Mouse (Mus musculus): ENCODE measurements around the gene Adamts17. TPM values are rescaled to one million over a fixed set of nuclear protein-coding genes. Genes with fewer than 3 reads are reported as not detected.

Gene Adamts17
- 2.6 and 2.8 TPM in 2 replicates for polyA plus RNA-seq (2014; fragmentation: Nextera tagmentation; extraction: Ambion mirVana)

- Histone ChIP-seq H3K4me2 (ENCODE audit: low read length) (peak within 1 kb of the TSS; percentile 100), H3K9me3 (ENCODE audit: control insufficient read depth, low read length) (no peaks in the 10 kb centered on the region), H3K4me1 (ENCODE audit: control insufficient read depth, insufficient read depth, low read length) (peaks cover 8% of the 10 kb centered on the region; the same call in 1 of the 2 replicates), H3K27ac (replicated peaks; ENCODE audit: low read depth, low read length) (peak within 1 kb of the TSS; percentile 63), H3K36me3 (ENCODE audit: control insufficient read depth, insufficient read depth, low read length) (no peaks in the 10 kb centered on the region), H3K27me3 (ENCODE audit: control insufficient read depth, insufficient read depth, low read length) (peaks cover 11% of the 10 kb centered on the region), H3K9ac (replicated peaks; ENCODE audit: low read length) (peak within 1 kb of the TSS; percentile 69), H3K4me3 (replicated peaks; ENCODE audit: low read depth, low read length) (peak within 1 kb of the TSS; percentile 62)
- DNase-seq (peak; percentile 97), ATAC-seq (ENCODE audit: low FRiP score, low TSS enrichment) (peak; percentile 97)
- under 1% methylated on average over 30 of the region's 30 CpGs for WGBS
These were observed at the start of gene Adamts17 for GRCm38 (mm10) chr7:66839463-66840007. Gene Adamts17 (plus strand): TSS chr7:66839735.

- H3K27me3 ChIP-seq (ENCODE audit: control insufficient read depth, insufficient read depth, low read length): no peaks in the 10 kb centered on the region
- no peak overlapping the region for H3K4me3 ChIP-seq (replicated peaks; ENCODE audit: low read depth, low read length)
- no peaks in the 10 kb centered on the region for H3K9me3 ChIP-seq (ENCODE audit: control insufficient read depth, low read length)
- no peaks in the 10 kb centered on the region for H3K4me1 ChIP-seq (ENCODE audit: control insufficient read depth, insufficient read depth, low read length)
- H3K9ac ChIP-seq (replicated peaks; ENCODE audit: low read length): no peak overlapping the region
- no peak overlapping the region for H3K27ac ChIP-seq (replicated peaks; ENCODE audit: low read depth, low read length)
- no peaks in the 10 kb centered on the region for H3K36me3 ChIP-seq (ENCODE audit: control insufficient read depth, insufficient read depth, low read length)
- ATAC-seq (ENCODE audit: low FRiP score, low TSS enrichment): no peak
- no peak overlapping the region for H3K4me2 ChIP-seq (ENCODE audit: low read length)
- DNase-seq: no peak
- WGBS: 31% methylated on average over 8 of the region's 8 CpGs
These were observed 49.4 kb upstream of the Adamts17 start for GRCm38 (mm10) chr7:66789860-66790748.

DNA sequence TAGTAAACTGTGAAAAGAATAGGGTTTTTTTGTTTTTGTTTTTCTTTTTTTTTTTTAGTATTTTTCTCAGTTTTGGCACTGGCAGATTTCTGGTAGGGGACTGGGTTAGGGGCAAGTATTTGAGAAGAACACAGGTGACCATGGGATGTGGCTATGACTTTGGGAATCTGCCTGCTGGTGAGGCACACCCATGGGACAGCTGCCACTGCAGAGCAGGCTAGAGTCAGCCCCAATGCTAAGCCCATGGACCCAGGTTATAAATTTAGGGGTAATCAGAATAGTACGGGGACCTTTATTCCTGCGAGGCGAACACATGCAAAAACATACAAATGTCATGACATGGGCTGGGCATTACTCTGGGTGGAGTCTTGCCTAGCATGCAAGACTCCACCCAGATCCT lies 48.5 kb upstream of the Adamts17 start:
- H3K27ac ChIP-seq (replicated peaks; ENCODE audit: low read depth, low read length): no peak overlapping the region
- no peaks in the 10 kb centered on the region for H3K9me3 ChIP-seq (ENCODE audit: control insufficient read depth, low read length)
- no peaks in the 10 kb centered on the region for H3K4me1 ChIP-seq (ENCODE audit: control insufficient read depth, insufficient read depth, low read length)
- WGBS: 100% methylated on average over 3 of the region's 3 CpGs
- no peaks in the 10 kb centered on the region for H3K27me3 ChIP-seq (ENCODE audit: control insufficient read depth, insufficient read depth, low read length)
- H3K4me3 ChIP-seq (replicated peaks; ENCODE audit: low read depth, low read length): no peak overlapping the region
- H3K4me2 ChIP-seq (ENCODE audit: low read length): no peak overlapping the region
- no peak for DNase-seq
- H3K36me3 ChIP-seq (ENCODE audit: control insufficient read depth, insufficient read depth, low read length): no peaks in the 10 kb centered on the region
- ATAC-seq (ENCODE audit: low FRiP score, low TSS enrichment): no peak
- H3K9ac ChIP-seq (replicated peaks; ENCODE audit: low read length): no peak overlapping the region

GRCm38 (mm10) chr7:66796909-66797308 lies 42.6 kb upstream of the Adamts17 start:
- ATAC-seq (ENCODE audit: low FRiP score, low TSS enrichment) (no peak), DNase-seq (no peak)
- no peaks in the 10 kb centered on the region for H3K9me3 ChIP-seq (ENCODE audit: control insufficient read depth, low read length)
- 76% methylated on average over 1 of the region's 1 CpGs for WGBS
- H3K4me2 ChIP-seq (ENCODE audit: low read length): no peak overlapping the region
- H3K27ac ChIP-seq (replicated peaks; ENCODE audit: low read depth, low read length): no peak overlapping the region
- H3K9ac ChIP-seq (replicated peaks; ENCODE audit: low read length): no peak overlapping the region
- no peak overlapping the region for H3K4me3 ChIP-seq (replicated peaks; ENCODE audit: low read depth, low read length)
- no peaks in the 10 kb centered on the region for H3K27me3 ChIP-seq (ENCODE audit: control insufficient read depth, insufficient read depth, low read length)
- no peaks in the 10 kb centered on the region for H3K36me3 ChIP-seq (ENCODE audit: control insufficient read depth, insufficient read depth, low read length)
- H3K4me1 ChIP-seq (ENCODE audit: control insufficient read depth, insufficient read depth, low read length): no peaks in the 10 kb centered on the region

- WGBS: 85% methylated on average over 1 of the region's 1 CpGs
- H3K4me1 ChIP-seq (ENCODE audit: control insufficient read depth, insufficient read depth, low read length): no peaks in the 10 kb centered on the region
- no peak overlapping the region for H3K4me3 ChIP-seq (replicated peaks; ENCODE audit: low read depth, low read length)
- H3K36me3 ChIP-seq (ENCODE audit: control insufficient read depth, insufficient read depth, low read length): no peaks in the 10 kb centered on the region
- H3K9ac ChIP-seq (replicated peaks; ENCODE audit: low read length): no peak overlapping the region
- no peak overlapping the region for H3K27ac ChIP-seq (replicated peaks; ENCODE audit: low read depth, low read length)
- DNase-seq (no peak), ATAC-seq (ENCODE audit: low FRiP score, low TSS enrichment) (no peak)
- no peaks in the 10 kb centered on the region for H3K9me3 ChIP-seq (ENCODE audit: control insufficient read depth, low read length)
- H3K27me3 ChIP-seq (ENCODE audit: control insufficient read depth, insufficient read depth, low read length): no peaks in the 10 kb centered on the region
- H3K4me2 ChIP-seq (ENCODE audit: low read length): no peak overlapping the region
These were observed 42.2 kb upstream of the Adamts17 start for GRCm38 (mm10) chr7:66797345-66797744.

DNA sequence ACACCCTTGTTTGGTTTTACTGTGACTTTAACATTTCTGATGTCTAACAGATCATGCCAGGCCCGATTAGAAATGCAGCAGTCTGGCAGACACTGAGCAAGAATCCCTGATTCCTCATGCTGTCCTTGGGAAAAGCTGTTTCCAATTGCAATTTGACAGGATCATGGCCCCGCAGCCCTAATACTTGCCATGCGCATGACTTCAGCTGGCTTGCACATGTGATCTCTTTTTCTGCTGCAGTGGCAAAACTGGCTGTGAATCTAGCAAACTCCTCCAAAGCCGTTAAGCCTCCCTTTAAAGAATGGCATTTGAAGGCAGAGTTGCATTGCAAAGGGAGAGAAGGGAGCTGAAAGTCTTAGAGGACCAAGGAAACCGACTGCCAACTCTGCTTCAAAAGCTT lies 40.7 kb upstream of the Adamts17 start:
- H3K9me3 ChIP-seq (ENCODE audit: control insufficient read depth, low read length): no peaks in the 10 kb centered on the region
- DNase-seq (peak; percentile 47), ATAC-seq (ENCODE audit: low FRiP score, low TSS enrichment) (no peak)
- H3K4me2 ChIP-seq (ENCODE audit: low read length): no peak overlapping the region
- no peak overlapping the region for H3K9ac ChIP-seq (replicated peaks; ENCODE audit: low read length)
- no peaks in the 10 kb centered on the region for H3K4me1 ChIP-seq (ENCODE audit: control insufficient read depth, insufficient read depth, low read length)
- no peak overlapping the region for H3K4me3 ChIP-seq (replicated peaks; ENCODE audit: low read depth, low read length)
- H3K36me3 ChIP-seq (ENCODE audit: control insufficient read depth, insufficient read depth, low read length): no peaks in the 10 kb centered on the region
- H3K27ac ChIP-seq (replicated peaks; ENCODE audit: low read depth, low read length): no peak overlapping the region
- no peaks in the 10 kb centered on the region for H3K27me3 ChIP-seq (ENCODE audit: control insufficient read depth, insufficient read depth, low read length)
- 38% methylated on average over 5 of the region's 5 CpGs for WGBS

GRCm38 (mm10) chr7:66800784-66801183 lies 38.8 kb upstream of the Adamts17 start:
- no peak overlapping the region for H3K27ac ChIP-seq (replicated peaks; ENCODE audit: low read depth, low read length)
- H3K4me2 ChIP-seq (ENCODE audit: low read length): no peak overlapping the region
- H3K4me3 ChIP-seq (replicated peaks; ENCODE audit: low read depth, low read length): no peak overlapping the region
- H3K9ac ChIP-seq (replicated peaks; ENCODE audit: low read length): no peak overlapping the region
- DNase-seq (no peak), ATAC-seq (ENCODE audit: low FRiP score, low TSS enrichment) (no peak)
- H3K36me3 ChIP-seq (ENCODE audit: control insufficient read depth, insufficient read depth, low read length): no peaks in the 10 kb centered on the region
- no peaks in the 10 kb centered on the region for H3K27me3 ChIP-seq (ENCODE audit: control insufficient read depth, insufficient read depth, low read length)
- H3K9me3 ChIP-seq (ENCODE audit: control insufficient read depth, low read length): no peaks in the 10 kb centered on the region
- WGBS: 79% methylated on average over 5 of the region's 5 CpGs
- no peaks in the 10 kb centered on the region for H3K4me1 ChIP-seq (ENCODE audit: control insufficient read depth, insufficient read depth, low read length)

GRCm38 (mm10) chr7:66801785-66802184 lies 37.8 kb upstream of the Adamts17 start:
- Histone ChIP-seq H3K27me3 (ENCODE audit: control insufficient read depth, insufficient read depth, low read length) (no peaks in the 10 kb centered on the region), H3K4me3 (replicated peaks; ENCODE audit: low read depth, low read length) (no peak overlapping the region), H3K27ac (replicated peaks; ENCODE audit: low read depth, low read length) (no peak overlapping the region), H3K9me3 (ENCODE audit: control insufficient read depth, low read length) (no peaks in the 10 kb centered on the region), H3K4me2 (ENCODE audit: low read length) (no peak overlapping the region), H3K36me3 (ENCODE audit: control insufficient read depth, insufficient read depth, low read length) (no peaks in the 10 kb centered on the region), H3K9ac (replicated peaks; ENCODE audit: low read length) (no peak overlapping the region), H3K4me1 (ENCODE audit: control insufficient read depth, insufficient read depth, low read length) (no peaks in the 10 kb centered on the region)
- ATAC-seq (ENCODE audit: low FRiP score, low TSS enrichment) (no peak), DNase-seq (no peak)

DNA sequence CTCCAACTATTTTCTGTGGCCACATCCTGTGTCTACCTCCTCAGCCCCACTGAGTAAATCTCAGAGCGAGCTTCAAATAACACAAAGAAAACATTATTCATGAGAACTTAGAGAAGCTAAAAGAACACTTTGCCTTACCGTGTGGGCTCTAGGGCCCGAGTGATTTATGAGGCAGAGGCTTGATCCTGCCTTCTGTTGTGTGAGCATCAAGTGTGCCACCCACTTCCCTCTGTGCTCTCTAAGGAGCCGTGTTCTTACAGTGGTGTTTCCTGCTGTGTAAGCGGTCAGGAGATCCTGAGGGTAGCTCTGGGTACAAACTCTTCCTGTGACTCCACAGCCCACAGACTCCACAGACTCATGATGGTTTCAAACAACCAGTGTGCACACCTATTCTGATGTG lies 35.7 kb upstream of the Adamts17 start:
- Histone ChIP-seq H3K9ac (replicated peaks; ENCODE audit: low read length) (no peak overlapping the region), H3K36me3 (ENCODE audit: control insufficient read depth, insufficient read depth, low read length) (no peaks in the 10 kb centered on the region), H3K27me3 (ENCODE audit: control insufficient read depth, insufficient read depth, low read length) (no peaks in the 10 kb centered on the region), H3K4me3 (replicated peaks; ENCODE audit: low read depth, low read length) (no peak overlapping the region), H3K4me1 (ENCODE audit: control insufficient read depth, insufficient read depth, low read length) (no peaks in the 10 kb centered on the region), H3K27ac (replicated peaks; ENCODE audit: low read depth, low read length) (no peak overlapping the region), H3K9me3 (ENCODE audit: control insufficient read depth, low read length) (no peaks in the 10 kb centered on the region), H3K4me2 (ENCODE audit: low read length) (no peak overlapping the region)
- DNase-seq (no peak), ATAC-seq (ENCODE audit: low FRiP score, low TSS enrichment) (no peak)
- 60% methylated on average over 5 of the region's 5 CpGs for WGBS
